7 mouse cellular contexts compared by ENCODE assay signal in genomic region chr6:49228126-49228679, GRCm38 (mm10). TPM values are rescaled to one million over a fixed set of nuclear protein-coding genes. Genes with fewer than 3 reads are reported as not detected.
A peak's percentile ranks its signal among the peaks of the same experiment; 100 is the strongest.
DNase-seq lines count a peak whose midpoint lies in the region; ATAC-seq and TF ChIP-seq lines count a peak whose summit lies in the region.

No protein-coding gene starts in this region.

- DNase-seq in kidney, adult 9 months, result peak; percentile 53
- DNase-seq in kidney, adult 11 months, result no peak
- no peak for DNase-seq in G1E (ENCODE audit: low spot score)
- peak; percentile 63 for DNase-seq in kidney, postnatal 14 days
- no peak for DNase-seq in layer of hippocampus, adult 11-12 months (ENCODE audit: low spot score)

- H3K9me3 ChIP-seq in G1E (replicated peaks), result no peaks in the 10 kb centered on the region

- H3K36me3 ChIP-seq in G1E (replicated peaks), result peaks cover 3% of the 10 kb centered on the region

- H3K27me3 ChIP-seq in G1E (ENCODE audit: insufficient read depth, low read length), result peaks cover 8% of the 10 kb centered on the region; the same call in 1 of the 2 replicates

- H3K27ac ChIP-seq in cortical plate, adult 2 months (ENCODE audit: insufficient read depth, low read length), result no peak overlapping the region

- H3K4me3 ChIP-seq in G1E (ENCODE audit: low read depth, low read length), result no peak overlapping the region
- H3K4me3 ChIP-seq in cortical plate, adult 2 months (ENCODE audit: insufficient read depth, low read length), result no peak overlapping the region

- ATAC-seq in G1E (ENCODE audit: extremely low read depth, insufficient number of reproducible peaks, low FRiP score, poor library complexity, severe bottlenecking), result no peak
- ATAC-seq in monocyte, adult 5-6 weeks (replicated peaks; ENCODE audit: insufficient number of reproducible peaks, low FRiP score, low TSS enrichment, poor library complexity, severe bottlenecking), result 0 out of 2 replicates have a peak, but pooled peaks have one; percentile 19

- TF ChIP-seq CTCF in G1E (IDR thresholded peaks at IDR 0.05; ENCODE audit: low read depth, low read length), result 0 out of 2 replicates have a peak, but pooled peaks have one; percentile 13
- TF ChIP-seq CTCF in cortical plate, adult 2 months (IDR thresholded peaks at IDR 0.05; ENCODE audit: extremely low read depth, insufficient read depth, low read length), result peak; percentile 56

- TF ChIP-seq POLR2A in cortical plate, adult 2 months (IDR thresholded peaks at IDR 0.05; ENCODE audit: extremely low read depth, insufficient read depth, low read length), result no peak

- peaks cover 22% of the 10 kb centered on the region for H3K4me1 ChIP-seq in G1E (ENCODE audit: insufficient read depth, low read depth, low read length)
- H3K4me1 ChIP-seq in cortical plate, adult 2 months (ENCODE audit: control insufficient read depth, insufficient read depth, low read length), result no peaks in the 10 kb centered on the region

RNA-seq across cellular contexts. Expression of gene Igf2bp3, which starts 13.4 kb away (rescaled TPM):
- total RNA-seq in G1E (2014; fragmentation: Nextera tagmentation) (50.9 and 56.3 TPM in 2 replicates), G1E (2017) (36.1 and 41.2 TPM in 2 replicates)
- 18.5 and 25.9 TPM in 2 replicates for polyA plus RNA-seq in G1E (2012)
- polyA plus RNA-seq in cortical plate, adult 2 months (2012; rRNA removed), result 0.02 TPM in 1 of 2 replicates, not detected in the other
- 0.19 to 0.29 TPM in 2 of 3 replicates, not detected in the other for total RNA-seq in monocyte, adult 5-6 weeks (2017)

RNA-seq across cellular contexts. Expression of gene Tra2a, which starts 35.6 kb away (rescaled TPM):
- total RNA-seq in G1E (2014; fragmentation: Nextera tagmentation), result 174 and 194 TPM in 2 replicates
- 130 and 160 TPM in 2 replicates for total RNA-seq in G1E (2017)
- polyA plus RNA-seq in G1E (2012), result 20.8 and 35.7 TPM in 2 replicates
- polyA plus RNA-seq in cortical plate, adult 2 months (2012; rRNA removed), result 111 and 113 TPM in 2 replicates
- 185 to 235 TPM (median 209 TPM) in 3 replicates for total RNA-seq in monocyte, adult 5-6 weeks (2017)

Comparison
In these comparisons a context has a peak if more than half of its experiments do, and no peak if none do; other contexts are left out.
1. DNase-seq: peak in kidney, adult 9 months (single experiment) and kidney, postnatal 14 days (single experiment); none in kidney, adult 11 months (single experiment), G1E (single experiment) and layer of hippocampus, adult 11-12 months (single experiment).
2. RNA of gene Igf2bp3, which starts 13.4 kb away (total RNA-seq): 36.1 to 56.3 TPM in G1E; 0.19 to 0.29 TPM in monocyte, adult 5-6 weeks; every median in the first group is over 10 times any median in the second.